Mouse (Mus musculus) embryonic facial prominence, embryonic 13.5 days (tissue): ENCODE data around the gene Gna14. TPM values are rescaled to one million over a fixed set of nuclear protein-coding genes. Genes with fewer than 3 reads are reported as not detected.

Experiments used
- ATAC-seq: fragments of 200-750 bp; cut with Nextera tagmentation; 2 replicates; pipeline ENCODE4 v1.8.0; 2017; ENCODE audit warnings: low read depth; ENCODE audit not compliant: insufficient number of reproducible peaks, insufficient read depth, low FRiP score, low TSS enrichment
- H3K27ac ChIP-seq: fragments of 300-500 bp; sonication (generic); 2 replicates; pipeline ENCODE4 v1.5.1; 2015; ENCODE audit warnings: moderate library complexity, mild to moderate bottlenecking, inconsistent platforms
- H3K27me3 ChIP-seq: fragments of 300-500 bp; sonication (generic); 2 replicates; pipeline ENCODE4 v1.6.1; 2015; ENCODE audit warnings: mild to moderate bottlenecking, inconsistent platforms
- H3K36me3 ChIP-seq: fragments of 300-500 bp; sonication (generic); 2 replicates; pipeline ENCODE4 v1.6.1; 2015; ENCODE audit warnings: mild to moderate bottlenecking, inconsistent platforms
- H3K4me1 ChIP-seq: fragments of 300-500 bp; sonication (generic); 2 replicates; pipeline ENCODE4 v1.6.1; 2015; ENCODE audit warnings: inconsistent platforms
- H3K4me2 ChIP-seq: fragments of 300-500 bp; sonication (generic); 2 replicates; pipeline ENCODE4 v1.6.1; 2015; ENCODE audit warnings: moderate library complexity, mild to moderate bottlenecking, inconsistent platforms
- H3K4me3 ChIP-seq: fragments of 300-500 bp; sonication (generic); 2 replicates; pipeline ENCODE4 v1.5.1; 2015; ENCODE audit warnings: mild to moderate bottlenecking, inconsistent platforms
- H3K9ac ChIP-seq: fragments of 300-500 bp; sonication (generic); 2 replicates; pipeline ENCODE4 v1.6.1; 2015; ENCODE audit warnings: mild to moderate bottlenecking, inconsistent platforms
- H3K9me3 ChIP-seq: fragments of 300-500 bp; sonication (generic); 2 replicates; pipeline ENCODE4 v1.6.1; 2016; ENCODE audit warnings: inconsistent platforms
- WGBS: fragments of 180-500 bp; shearing (Covaris S2); methylation state at CpG from one replicate; pipeline ENCODE4 v1.1.7; 2015; ENCODE audit warnings: mixed read lengths; 5-methylcytosine and 5-hydroxymethylcytosine counted together
- polyA plus RNA-seq: library from polyadenylated mRNA; unstranded; fragments of >200 nt; fragmentation: Nextera tagmentation; extraction: Ambion mirVana; gene quantifications from 2 replicates; pipeline ENCODE4 v1.2.1, GENCODE M21; 2015

Gene Gna14
- polyA plus RNA-seq, 1 experiment from 2014 or later, result 2.5 TPM

GRCm38 (mm10) chr19:16598653-16599297 lies 163.2 kb downstream of the Gna14 start:
- no peak overlapping the region; the same call in 1 of the 2 replicates for H3K4me2 ChIP-seq
- no peaks in the 10 kb centered on the region for H3K9me3 ChIP-seq
- 54% methylated on average over 11 of the region's 11 CpGs for WGBS
- peak; percentile 61; the same call in 1 of the 2 replicates for ATAC-seq
- no peaks in the 10 kb centered on the region for H3K27me3 ChIP-seq
- peaks cover 6% of the 10 kb centered on the region; the same call in 1 of the 2 replicates for H3K4me1 ChIP-seq
- no peak overlapping the region for H3K9ac ChIP-seq
- no peak overlapping the region for H3K4me3 ChIP-seq
- H3K36me3 ChIP-seq, result no peaks in the 10 kb centered on the region
- H3K27ac ChIP-seq, result no peak overlapping the region

DNA sequence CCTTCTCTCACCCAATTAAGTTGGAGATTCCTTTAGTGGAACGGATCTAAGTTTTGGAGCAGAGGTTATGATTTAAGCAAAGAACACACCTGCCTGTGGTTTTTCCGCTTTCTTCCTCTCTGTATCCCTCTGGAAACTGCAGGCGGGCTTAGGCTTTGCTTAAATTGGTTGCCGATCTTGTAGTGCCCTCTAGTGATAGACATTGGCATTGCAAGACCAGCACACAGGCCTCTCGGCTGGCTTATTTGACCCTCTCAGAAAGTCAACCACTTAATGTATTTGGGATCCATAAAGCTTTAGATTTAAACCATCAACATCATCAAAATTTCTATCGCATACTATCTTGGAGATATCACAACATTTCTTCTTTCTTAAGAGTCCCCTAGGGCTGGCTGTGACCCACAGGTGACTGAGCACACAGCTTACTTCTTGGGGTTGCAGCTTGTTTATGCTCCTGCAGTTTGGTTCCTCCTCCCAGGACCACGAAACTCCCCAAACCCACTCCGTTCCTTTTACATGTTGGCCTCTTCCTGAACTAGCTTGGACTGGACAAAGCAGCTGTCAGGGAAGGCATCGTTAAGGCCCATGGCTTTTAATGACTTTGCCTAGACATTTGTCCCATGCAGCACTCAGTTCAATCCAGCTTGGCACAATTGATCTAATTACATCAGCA lies 163.9 kb downstream of the Gna14 start:
- WGBS, result 15% methylated on average over 9 of the region's 9 CpGs
- Histone ChIP-seq H3K27ac (no peak overlapping the region), H3K36me3 (no peaks in the 10 kb centered on the region), H3K9me3 (no peaks in the 10 kb centered on the region), H3K4me1 (peaks cover 6% of the 10 kb centered on the region; the same call in 1 of the 2 replicates), H3K4me3 (no peak overlapping the region), H3K9ac (no peak overlapping the region), H3K4me2 (no peak overlapping the region; the same call in 1 of the 2 replicates), H3K27me3 (no peaks in the 10 kb centered on the region)
- ATAC-seq, result 0 out of 2 replicates have a peak, but pooled peaks have one; percentile 16

- Histone ChIP-seq H3K4me2 (no peak overlapping the region), H3K4me3 (no peak overlapping the region), H3K27me3 (no peaks in the 10 kb centered on the region), H3K27ac (no peak overlapping the region), H3K36me3 (no peaks in the 10 kb centered on the region), H3K4me1 (peaks cover 6% of the 10 kb centered on the region; the same call in 1 of the 2 replicates), H3K9ac (no peak overlapping the region), H3K9me3 (no peaks in the 10 kb centered on the region)
- no peak for ATAC-seq
- WGBS, result 83% methylated on average over 8 of the region's 8 CpGs
These were observed 166.5 kb downstream of the Gna14 start for GRCm38 (mm10) chr19:16602026-16602425.

- no peak for ATAC-seq
- H3K4me1 ChIP-seq, result no peaks in the 10 kb centered on the region
- no peaks in the 10 kb centered on the region for H3K36me3 ChIP-seq
- no peak overlapping the region for H3K9ac ChIP-seq
- no peak overlapping the region for H3K4me3 ChIP-seq
- no peak overlapping the region for H3K4me2 ChIP-seq
- 87% methylated on average over 6 of the region's 6 CpGs for WGBS
- H3K9me3 ChIP-seq, result no peaks in the 10 kb centered on the region
- no peaks in the 10 kb centered on the region for H3K27me3 ChIP-seq
- H3K27ac ChIP-seq, result no peak overlapping the region
These were observed 172.1 kb downstream of the Gna14 start for GRCm38 (mm10) chr19:16607634-16608033.

DNA sequence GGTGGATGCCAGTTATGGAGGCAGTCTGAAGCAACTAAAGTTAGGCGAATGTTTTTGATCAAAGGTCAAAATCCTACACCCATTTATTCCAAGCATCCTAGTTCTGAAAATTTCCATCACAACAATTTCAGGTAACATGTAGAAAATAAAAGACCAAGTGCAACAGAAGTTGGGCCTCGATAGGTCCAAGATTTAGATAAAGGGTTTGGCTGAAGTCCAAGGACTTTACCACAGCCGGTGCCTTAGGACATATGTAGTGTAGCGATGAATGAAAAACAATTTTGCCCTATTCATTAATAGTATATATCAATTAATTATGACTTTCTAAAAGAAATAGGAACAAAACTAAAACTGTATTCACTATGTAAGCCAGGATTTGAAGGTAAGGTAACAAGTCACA lies 187.6 kb downstream of the Gna14 start:
- H3K27me3 ChIP-seq, result no peaks in the 10 kb centered on the region
- no peak overlapping the region for H3K9ac ChIP-seq
- no peak overlapping the region for H3K4me3 ChIP-seq
- H3K4me1 ChIP-seq, result no peaks in the 10 kb centered on the region
- H3K27ac ChIP-seq, result no peak overlapping the region
- H3K4me2 ChIP-seq, result no peak overlapping the region
- H3K9me3 ChIP-seq, result no peaks in the 10 kb centered on the region
- no peaks in the 10 kb centered on the region for H3K36me3 ChIP-seq
- 84% methylated on average over 4 of the region's 4 CpGs for WGBS
- no peak for ATAC-seq

DNA sequence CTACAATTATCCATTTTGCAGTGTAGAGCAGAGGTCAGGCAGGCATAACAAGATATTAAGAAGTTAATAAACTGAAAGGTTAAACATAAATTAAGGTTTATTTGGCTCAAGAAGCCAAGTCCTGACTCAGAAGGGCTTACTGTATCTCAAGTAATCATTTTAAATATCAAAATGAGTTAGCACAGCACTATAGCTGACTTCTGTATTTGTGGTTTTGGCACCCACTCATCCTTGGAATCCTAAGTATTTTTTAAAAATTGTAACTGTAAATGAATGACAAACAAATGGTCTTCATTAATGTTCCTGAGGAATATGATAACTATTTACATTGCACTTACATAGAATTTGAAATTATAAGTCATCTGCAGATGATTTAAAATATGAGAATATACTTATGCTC lies 189.4 kb downstream of the Gna14 start:
- ATAC-seq, result no peak
- H3K4me3 ChIP-seq, result no peak overlapping the region
- H3K4me1 ChIP-seq, result no peaks in the 10 kb centered on the region
- no peaks in the 10 kb centered on the region for H3K27me3 ChIP-seq
- no peak overlapping the region for H3K4me2 ChIP-seq
- no peaks in the 10 kb centered on the region for H3K36me3 ChIP-seq
- H3K9me3 ChIP-seq, result no peaks in the 10 kb centered on the region
- H3K27ac ChIP-seq, result no peak overlapping the region
- H3K9ac ChIP-seq, result no peak overlapping the region

- Histone ChIP-seq H3K36me3 (no peaks in the 10 kb centered on the region), H3K9me3 (no peaks in the 10 kb centered on the region), H3K4me2 (no peak overlapping the region), H3K27ac (no peak overlapping the region), H3K9ac (no peak overlapping the region), H3K4me1 (no peaks in the 10 kb centered on the region), H3K27me3 (no peaks in the 10 kb centered on the region), H3K4me3 (no peak overlapping the region)
- no peak for ATAC-seq
- 26% methylated on average over 14 of the region's 14 CpGs for WGBS
These were observed 190.2 kb downstream of the Gna14 start for GRCm38 (mm10) chr19:16625610-16626395.
